Mouse (Mus musculus): ENCODE data around the gene Zmiz1.

DNA sequence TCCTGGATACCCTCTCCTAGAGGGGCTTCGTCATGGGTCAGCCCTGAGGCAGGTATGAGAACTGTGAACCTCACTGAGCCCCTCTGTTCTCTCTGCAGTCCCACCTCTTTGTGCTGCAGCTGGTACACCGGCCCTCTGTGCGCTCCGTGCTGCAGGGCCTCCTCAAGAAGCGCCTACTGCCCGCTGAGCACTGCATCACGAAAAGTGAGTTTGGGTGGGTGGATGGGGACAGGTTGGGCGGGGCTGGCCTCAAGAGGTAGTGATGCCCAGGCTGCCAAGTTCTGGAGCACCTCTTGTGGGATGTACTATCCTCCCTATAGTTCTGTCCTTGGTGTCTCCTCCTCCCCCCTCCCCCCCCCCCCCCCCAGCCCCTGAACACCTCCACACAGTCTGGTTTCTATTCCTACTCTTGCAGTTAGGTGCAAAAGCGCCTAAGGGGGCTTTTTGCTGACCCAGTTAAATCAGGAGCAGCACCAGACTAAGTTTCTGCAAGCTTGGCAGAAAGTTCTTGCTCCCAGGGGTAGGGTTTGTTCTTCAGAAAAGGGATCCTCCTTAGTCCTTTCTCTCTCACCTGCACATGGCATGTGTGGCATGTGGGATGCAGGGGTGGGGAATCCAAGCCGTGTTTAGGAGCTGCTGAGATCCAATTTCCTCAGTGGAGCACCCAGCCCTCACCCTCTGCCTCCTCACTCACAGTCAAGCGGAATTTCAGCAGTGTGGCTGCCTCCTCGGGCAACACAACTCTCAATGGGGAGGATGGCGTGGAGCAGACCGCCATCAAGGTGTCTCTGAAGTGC is 195.6 kb downstream of the Zmiz1 start:
- TF ChIP-seq CTCF (IDR thresholded peaks at IDR 0.05; ENCODE audit: borderline replicate concordance, insufficient read depth, low read depth, low read length): no peak
- TF ChIP-seq POLR2A (IDR thresholded peaks at IDR 0.05; ENCODE audit: borderline replicate concordance, insufficient read depth, low read length): no peak

Data from cerebellum, adult 2 months (tissue).